Mouse (Mus musculus): Measurements from ENCODE around the gene Irf2bp2. TPM values are rescaled to one million over a fixed set of nuclear protein-coding genes. Genes with fewer than 3 reads are reported as not detected.
"Not testable (repeated sequence)": the region's sequence is repeated elsewhere in the genome, so short reads cannot be mapped to it uniquely, and the experiment has no call there.

Irf2bp2 gene
- polyA plus RNA-seq, 1 experiment from 2014 or later: 10.1 TPM

GRCm38 (mm10) chr8:126609556-126610263 lies 15.9 kb upstream of the Irf2bp2 start:
- no peak overlapping the region for H3K9ac ChIP-seq (replicated peaks; ENCODE audit: low read depth, low read length)
- no peaks in the 10 kb centered on the region for H3K27me3 ChIP-seq (replicated peaks; ENCODE audit: control insufficient read depth, insufficient read depth, low read length)
- no peak overlapping the region for H3K4me2 ChIP-seq (ENCODE audit: low read length)
- H3K36me3 ChIP-seq (ENCODE audit: control insufficient read depth, insufficient read depth): no peaks in the 10 kb centered on the region
- no peak for ATAC-seq
- H3K9me3 ChIP-seq (ENCODE audit: control insufficient read depth, low read length): no peaks in the 10 kb centered on the region
- no peak overlapping the region for H3K4me3 ChIP-seq (replicated peaks; ENCODE audit: low read length)
- 86% methylated on average over 11 of the region's 11 CpGs for WGBS
- no peak overlapping the region for H3K27ac ChIP-seq (ENCODE audit: low read length)
- no peaks in the 10 kb centered on the region for H3K4me1 ChIP-seq (replicated peaks; ENCODE audit: control insufficient read depth, insufficient read depth, low read length)

- Histone ChIP-seq H3K27ac (ENCODE audit: low read length) (no peak overlapping the region), H3K9ac (replicated peaks; ENCODE audit: low read depth, low read length) (no peak overlapping the region)
- ATAC-seq: no peak
Measured at GRCm38 (mm10) chr8:126603241-126603947, 9.6 kb upstream of the Irf2bp2 start.

GRCm38 (mm10) chr8:126602641-126603040 lies 8.9 kb upstream of the Irf2bp2 start:
- Histone ChIP-seq H3K27me3 (replicated peaks; ENCODE audit: control insufficient read depth, insufficient read depth, low read length) (no peaks in the 10 kb centered on the region), H3K36me3 (ENCODE audit: control insufficient read depth, insufficient read depth) (no peaks in the 10 kb centered on the region), H3K9ac (replicated peaks; ENCODE audit: low read depth, low read length) (no peak overlapping the region), H3K4me1 (replicated peaks; ENCODE audit: control insufficient read depth, insufficient read depth, low read length) (peaks cover 25% of the 10 kb centered on the region), H3K4me3 (replicated peaks; ENCODE audit: low read length) (no peak overlapping the region), H3K27ac (ENCODE audit: low read length) (no peak overlapping the region), H3K9me3 (ENCODE audit: control insufficient read depth, low read length) (no peaks in the 10 kb centered on the region), H3K4me2 (ENCODE audit: low read length) (no peak overlapping the region)
- 28% methylated on average over 8 of the region's 8 CpGs for WGBS
- peak; percentile 45 for ATAC-seq

More at GRCm38 (mm10) chr8:126603241-126603947, 9.6 kb upstream of the Irf2bp2 start:
- Histone ChIP-seq H3K4me2 (ENCODE audit: low read length) (no peak overlapping the region), H3K9me3 (ENCODE audit: control insufficient read depth, low read length) (no peaks in the 10 kb centered on the region), H3K36me3 (ENCODE audit: control insufficient read depth, insufficient read depth) (no peaks in the 10 kb centered on the region), H3K4me3 (replicated peaks; ENCODE audit: low read length) (no peak overlapping the region), H3K27me3 (replicated peaks; ENCODE audit: control insufficient read depth, insufficient read depth, low read length) (no peaks in the 10 kb centered on the region), H3K4me1 (replicated peaks; ENCODE audit: control insufficient read depth, insufficient read depth, low read length) (peaks cover 21% of the 10 kb centered on the region)
- WGBS: 37% methylated on average over 8 of the region's 8 CpGs

GRCm38 (mm10) chr8:126601325-126601724 lies 7.5 kb upstream of the Irf2bp2 start:
- peak overlapping the region; percentile 3; the same call in 1 of the 2 replicates for H3K27ac ChIP-seq (ENCODE audit: low read length)
- WGBS: 13% methylated on average over 5 of the region's 5 CpGs
- H3K9me3 ChIP-seq (ENCODE audit: control insufficient read depth, low read length): no peaks in the 10 kb centered on the region

GRCm38 (mm10) chr8:126600816-126601243 lies 7.0 kb upstream of the Irf2bp2 start:
- peak; percentile 39; the same call in 1 of the 2 replicates for ATAC-seq
- Histone ChIP-seq H3K36me3 (ENCODE audit: control insufficient read depth, insufficient read depth) (no peaks in the 10 kb centered on the region), H3K9me3 (ENCODE audit: control insufficient read depth, low read length) (no peaks in the 10 kb centered on the region), H3K27me3 (replicated peaks; ENCODE audit: control insufficient read depth, insufficient read depth, low read length) (no peaks in the 10 kb centered on the region), H3K4me1 (replicated peaks; ENCODE audit: control insufficient read depth, insufficient read depth, low read length) (peaks cover 42% of the 10 kb centered on the region), H3K4me3 (replicated peaks; ENCODE audit: low read length) (no peak overlapping the region), H3K9ac (replicated peaks; ENCODE audit: low read depth, low read length) (no peak overlapping the region), H3K27ac (ENCODE audit: low read length) (peak overlapping the region; percentile 3; the same call in 1 of the 2 replicates), H3K4me2 (ENCODE audit: low read length) (peak overlapping the region; percentile 2; the same call in 1 of the 2 replicates)
- WGBS: 1% methylated on average over 7 of the region's 7 CpGs

More at GRCm38 (mm10) chr8:126601325-126601724, 7.5 kb upstream of the Irf2bp2 start:
- Histone ChIP-seq H3K36me3 (ENCODE audit: control insufficient read depth, insufficient read depth) (no peaks in the 10 kb centered on the region), H3K9ac (replicated peaks; ENCODE audit: low read depth, low read length) (no peak overlapping the region), H3K4me1 (replicated peaks; ENCODE audit: control insufficient read depth, insufficient read depth, low read length) (peaks cover 37% of the 10 kb centered on the region), H3K27me3 (replicated peaks; ENCODE audit: control insufficient read depth, insufficient read depth, low read length) (no peaks in the 10 kb centered on the region), H3K4me2 (ENCODE audit: low read length) (no peak overlapping the region), H3K4me3 (replicated peaks; ENCODE audit: low read length) (no peak overlapping the region)
- ATAC-seq: 0 out of 2 replicates have a peak, but pooled peaks have one; percentile 5

- H3K36me3 ChIP-seq (ENCODE audit: control insufficient read depth, insufficient read depth); H3K9ac ChIP-seq (replicated peaks; ENCODE audit: low read depth, low read length); H3K4me3 ChIP-seq (replicated peaks; ENCODE audit: low read length); H3K27ac ChIP-seq (ENCODE audit: low read length); H3K4me2 ChIP-seq (ENCODE audit: low read length); H3K9me3 ChIP-seq (ENCODE audit: control insufficient read depth, low read length); ATAC-seq; H3K27me3 ChIP-seq (replicated peaks; ENCODE audit: control insufficient read depth, insufficient read depth, low read length): not testable (repeated sequence)
- 80% methylated on average over 6 of the region's 6 CpGs for WGBS
- peaks cover 47% of the 10 kb centered on the region for H3K4me1 ChIP-seq (replicated peaks; ENCODE audit: control insufficient read depth, insufficient read depth, low read length)
Measured at GRCm38 (mm10) chr8:126600388-126600787, 6.6 kb upstream of the Irf2bp2 start.

GRCm38 (mm10) chr8:126599297-126599696 lies 5.5 kb upstream of the Irf2bp2 start:
- ATAC-seq: no peak
- Histone ChIP-seq H3K27ac (ENCODE audit: low read length) (no peak overlapping the region), H3K9ac (replicated peaks; ENCODE audit: low read depth, low read length) (no peak overlapping the region), H3K9me3 (ENCODE audit: control insufficient read depth, low read length) (no peaks in the 10 kb centered on the region), H3K36me3 (ENCODE audit: control insufficient read depth, insufficient read depth) (no peaks in the 10 kb centered on the region), H3K27me3 (replicated peaks; ENCODE audit: control insufficient read depth, insufficient read depth, low read length) (no peaks in the 10 kb centered on the region), H3K4me3 (replicated peaks; ENCODE audit: low read length) (no peak overlapping the region), H3K4me2 (ENCODE audit: low read length) (no peak overlapping the region), H3K4me1 (replicated peaks; ENCODE audit: control insufficient read depth, insufficient read depth, low read length) (peaks cover 55% of the 10 kb centered on the region)
- WGBS: 88% methylated on average over 4 of the region's 4 CpGs

GRCm38 (mm10) chr8:126598218-126598617 lies 4.4 kb upstream of the Irf2bp2 start:
- Histone ChIP-seq H3K4me2 (ENCODE audit: low read length) (no peak overlapping the region), H3K27me3 (replicated peaks; ENCODE audit: control insufficient read depth, insufficient read depth, low read length) (no peaks in the 10 kb centered on the region), H3K36me3 (ENCODE audit: control insufficient read depth, insufficient read depth) (no peaks in the 10 kb centered on the region), H3K9me3 (ENCODE audit: control insufficient read depth, low read length) (no peaks in the 10 kb centered on the region), H3K27ac (ENCODE audit: low read length) (no peak overlapping the region; the same call in 1 of the 2 replicates), H3K4me3 (replicated peaks; ENCODE audit: low read length) (no peak overlapping the region), H3K4me1 (replicated peaks; ENCODE audit: control insufficient read depth, insufficient read depth, low read length) (peaks cover 55% of the 10 kb centered on the region), H3K9ac (replicated peaks; ENCODE audit: low read depth, low read length) (no peak overlapping the region)
- WGBS: 53% methylated on average over 12 of the region's 12 CpGs
- no peak for ATAC-seq

GRCm38 (mm10) chr8:126596721-126597120 lies 2.9 kb upstream of the Irf2bp2 start:
- ATAC-seq: no peak
- Histone ChIP-seq H3K4me2 (ENCODE audit: low read length) (peak overlapping the region; percentile 87; the same call in 1 of the 2 replicates), H3K9ac (replicated peaks; ENCODE audit: low read depth, low read length) (peak overlapping the region; percentile 77), H3K9me3 (ENCODE audit: control insufficient read depth, low read length) (no peaks in the 10 kb centered on the region), H3K27ac (ENCODE audit: low read length) (peak overlapping the region; percentile 99), H3K4me1 (replicated peaks; ENCODE audit: control insufficient read depth, insufficient read depth, low read length) (peaks cover 47% of the 10 kb centered on the region), H3K27me3 (replicated peaks; ENCODE audit: control insufficient read depth, insufficient read depth, low read length) (no peaks in the 10 kb centered on the region), H3K36me3 (ENCODE audit: control insufficient read depth, insufficient read depth) (no peaks in the 10 kb centered on the region), H3K4me3 (replicated peaks; ENCODE audit: low read length) (no peak overlapping the region)
- WGBS: 76% methylated on average over 5 of the region's 5 CpGs
